Mouse (Mus musculus) embryonic fibroblast, embryonic 13.5 days (primary cell): ENCODE results near the gene Gucy2c.

Experiments
- CTCF ChIP-seq: IDR thresholded peaks from 2 replicates; pipeline ENCODE4 v1.5.1; 2011; ENCODE audit warnings: mild to moderate bottlenecking, control low read depth, low read length, moderate library complexity, borderline replicate concordance; ENCODE audit not compliant: insufficient read depth
- POLR2A ChIP-seq: IDR thresholded peaks from 2 replicates; pipeline ENCODE4 v1.6.1; 2011; ENCODE audit warnings: low read depth, mild to moderate bottlenecking, control low read depth, low read length, moderate library complexity

- TF ChIP-seq POLR2A: no peak
- no peak for TF ChIP-seq CTCF
Measured at GRCm38 (mm10) chr6:136793831-136794525, 12.4 kb upstream of the Gucy2c start.
